Mouse (Mus musculus) testis, adult 2 months (tissue): ENCODE results near the gene H2-Q1. TPM values are rescaled to one million over a fixed set of nuclear protein-coding genes. Genes with fewer than 3 reads are reported as not detected.
A peak's percentile ranks its signal among the peaks of the same experiment; 100 is the strongest.

ENCODE experiments used
- H3K27ac ChIP-seq: fragments of 200-500 bp; 2 replicates; pipeline ENCODE4 v1.5.1; 2012; ENCODE audit warnings: low read depth, low read length; ENCODE audit not compliant: control insufficient read depth, insufficient read depth
- H3K27me3 ChIP-seq: fragments of 200-500 bp; 2 replicates; pipeline ENCODE4 v1.6.1; 2012; ENCODE audit warnings: mild to moderate bottlenecking, low read length, moderate library complexity; ENCODE audit not compliant: control insufficient read depth, insufficient read depth
- H3K36me3 ChIP-seq: fragments of 200-500 bp; 2 replicates; pipeline ENCODE4 v1.6.1; 2012; ENCODE audit warnings: mild to moderate bottlenecking, low read length; ENCODE audit not compliant: control insufficient read depth, insufficient read depth
- H3K4me1 ChIP-seq: fragments of 200-500 bp; 2 replicates; pipeline ENCODE4 v1.6.1; 2012; ENCODE audit warnings: low read length; ENCODE audit not compliant: control insufficient read depth, insufficient read depth
- H3K4me3 ChIP-seq: fragments of 200-500 bp; 2 replicates; pipeline ENCODE4 v1.5.1; 2012; ENCODE audit warnings: low read depth, mild to moderate bottlenecking, low read length, moderate library complexity, mixed read lengths; ENCODE audit not compliant: control insufficient read depth
- CTCF ChIP-seq: fragments of 200-500 bp; IDR thresholded peaks from 2 replicates; pipeline ENCODE4 v1.5.1; 2012; ENCODE audit warnings: low read depth, mild to moderate bottlenecking, inconsistent platforms, low read length, moderate library complexity; ENCODE audit not compliant: control insufficient read depth, insufficient read depth, insufficient replicate concordance
- POLR2A ChIP-seq: fragments of 200-500 bp; IDR thresholded peaks from 2 replicates; pipeline ENCODE4 v1.6.1; 2012; ENCODE audit warnings: low read depth, mild to moderate bottlenecking, inconsistent platforms, low read length, moderate library complexity; ENCODE audit not compliant: control insufficient read depth
- polyA plus RNA-seq: library from polyadenylated mRNA; depleted of rRNA; stranded (reverse); fragments of >200 nt; gene quantifications from 2 replicates; pipeline ENCODE4 v1.2.3, GENCODE M21; 2012; rRNA removed

Gene H2-Q1
- not detected in 2 replicates for polyA plus RNA-seq

GRCm38 (mm10) chr17:35320327-35321081 is at the start of gene H2-Q1:
Gene H2-Q1 (plus strand): TSS chr17:35320405.
- Histone ChIP-seq H3K36me3 (no peaks in the 10 kb centered on the region), H3K27me3 (no peaks in the 10 kb centered on the region; the same call in 1 of the 2 replicates), H3K4me3 (peak within 1 kb of the TSS; percentile 32), H3K4me1 (peaks cover 12% of the 10 kb centered on the region), H3K27ac (no peak within 1 kb of the TSS)
- TF ChIP-seq CTCF (no peak), POLR2A (no peak)

- no peak overlapping the region for H3K4me3 ChIP-seq
- no peaks in the 10 kb centered on the region for H3K27me3 ChIP-seq
- peaks cover 8% of the 10 kb centered on the region for H3K4me1 ChIP-seq
- no peaks in the 10 kb centered on the region for H3K36me3 ChIP-seq
- no peak for TF ChIP-seq CTCF
- no peak overlapping the region for H3K27ac ChIP-seq
These were observed 48.0 kb upstream of the H2-Q1 start for GRCm38 (mm10) chr17:35272249-35272648.

GRCm38 (mm10) chr17:35274770-35275169 is 45.4 kb upstream of the H2-Q1 start:
- Histone ChIP-seq H3K27me3 (no peaks in the 10 kb centered on the region), H3K36me3 (no peaks in the 10 kb centered on the region), H3K27ac (no peak overlapping the region), H3K4me1 (peaks cover 8% of the 10 kb centered on the region), H3K4me3 (no peak overlapping the region)
- TF ChIP-seq POLR2A (no peak), CTCF (peak; percentile 94)

GRCm38 (mm10) chr17:35276304-35276864 is 43.8 kb upstream of the H2-Q1 start:
- no peaks in the 10 kb centered on the region for H3K36me3 ChIP-seq
- H3K4me1 ChIP-seq: peaks cover 8% of the 10 kb centered on the region
- no peak for TF ChIP-seq POLR2A
- no peak for TF ChIP-seq CTCF
- H3K27ac ChIP-seq: no peak overlapping the region
- no peak overlapping the region for H3K4me3 ChIP-seq
- no peaks in the 10 kb centered on the region for H3K27me3 ChIP-seq

- H3K4me1 ChIP-seq: peaks cover 8% of the 10 kb centered on the region
- H3K36me3 ChIP-seq: no peaks in the 10 kb centered on the region
- H3K27ac ChIP-seq: no peak overlapping the region
- H3K4me3 ChIP-seq: no peak overlapping the region
- TF ChIP-seq POLR2A (no peak), CTCF (no peak)
- no peaks in the 10 kb centered on the region for H3K27me3 ChIP-seq
These were observed 42.2 kb upstream of the H2-Q1 start for GRCm38 (mm10) chr17:35278049-35278448.

- no peak overlapping the region for H3K4me3 ChIP-seq
- H3K27me3 ChIP-seq: no peaks in the 10 kb centered on the region
- peaks cover 8% of the 10 kb centered on the region for H3K4me1 ChIP-seq
- TF ChIP-seq POLR2A: no peak
- no peak for TF ChIP-seq CTCF
- H3K27ac ChIP-seq: no peak overlapping the region
- no peaks in the 10 kb centered on the region for H3K36me3 ChIP-seq
These were observed 41.1 kb upstream of the H2-Q1 start for GRCm38 (mm10) chr17:35278957-35279688.

GRCm38 (mm10) chr17:35280276-35280675 is 39.9 kb upstream of the H2-Q1 start:
- TF ChIP-seq POLR2A: no peak
- TF ChIP-seq CTCF: no peak
- no peak overlapping the region for H3K27ac ChIP-seq
- no peaks in the 10 kb centered on the region for H3K36me3 ChIP-seq
- no peak overlapping the region for H3K4me3 ChIP-seq
- H3K4me1 ChIP-seq: peaks cover 3% of the 10 kb centered on the region; the same call in 1 of the 2 replicates
- H3K27me3 ChIP-seq: no peaks in the 10 kb centered on the region
